Mouse (Mus musculus): ENCODE measurements at regions not wholly inside any gene's neighbourhood (a gene's known extent, or its start where the extent isn't known, plus 50 kb on each side); places are given as distances from the start of the nearest gene placed in this dataset.

DNA sequence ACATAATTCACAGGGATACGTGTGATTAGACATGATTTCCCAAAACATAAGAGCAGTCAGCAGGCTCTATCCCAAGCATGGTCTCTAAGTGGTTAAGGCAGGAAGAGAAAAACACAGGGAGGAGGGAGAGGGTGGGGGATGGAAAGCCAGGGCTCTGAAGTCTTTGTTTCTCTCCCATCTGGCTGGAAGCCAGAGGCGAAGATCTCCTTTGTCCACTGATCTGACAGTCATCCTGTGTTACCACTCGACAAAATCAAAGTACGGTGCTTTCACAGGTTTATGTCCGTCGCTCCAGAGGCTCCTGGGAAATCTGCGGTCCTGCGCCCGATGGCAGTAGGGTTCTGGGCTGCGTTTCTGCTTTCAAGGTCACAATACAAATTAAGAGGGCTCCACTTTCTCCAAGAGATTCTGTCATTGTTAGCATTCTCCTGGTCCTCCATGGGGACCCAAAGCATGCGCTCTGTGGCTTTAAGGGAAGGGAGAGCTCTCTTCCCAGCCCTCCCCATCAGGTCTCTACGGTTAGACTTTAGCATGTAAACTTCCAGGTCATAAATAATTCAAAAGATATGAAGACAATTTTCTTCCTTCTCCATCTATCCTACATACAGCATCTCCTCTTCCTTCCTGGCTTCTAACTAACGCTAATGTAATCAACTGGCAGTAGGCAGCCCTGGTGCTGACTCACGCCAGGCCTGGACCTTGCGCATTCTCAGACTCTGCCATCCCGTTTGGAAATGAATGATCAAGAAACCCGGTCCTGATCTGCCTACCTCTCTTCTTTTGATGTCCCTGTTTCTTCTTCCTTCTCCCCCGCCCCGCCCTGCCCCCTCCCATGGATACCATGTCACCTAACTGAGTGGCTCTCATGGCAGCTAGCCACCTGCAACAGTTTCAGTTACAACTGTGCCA, 102.0 kb upstream of the Klf7 start:
- Histone ChIP-seq H3K4me3 (replicated peaks) (no peak overlapping the region), H3K4me1 (replicated peaks) (peaks cover 8% of the 10 kb centered on the region), H3K36me3 (no peaks in the 10 kb centered on the region), H3K9me3 (no peaks in the 10 kb centered on the region), H3K4me2 (no peak overlapping the region), H3K9ac (replicated peaks) (no peak overlapping the region), H3K27me3 (no peaks in the 10 kb centered on the region), H3K27ac (no peak overlapping the region)
- ATAC-seq (ENCODE audit: insufficient number of reproducible peaks, insufficient read depth, low FRiP score, low TSS enrichment, low read depth), result no peak
- 80% methylated on average over 19 of the region's 19 CpGs for WGBS

DNA sequence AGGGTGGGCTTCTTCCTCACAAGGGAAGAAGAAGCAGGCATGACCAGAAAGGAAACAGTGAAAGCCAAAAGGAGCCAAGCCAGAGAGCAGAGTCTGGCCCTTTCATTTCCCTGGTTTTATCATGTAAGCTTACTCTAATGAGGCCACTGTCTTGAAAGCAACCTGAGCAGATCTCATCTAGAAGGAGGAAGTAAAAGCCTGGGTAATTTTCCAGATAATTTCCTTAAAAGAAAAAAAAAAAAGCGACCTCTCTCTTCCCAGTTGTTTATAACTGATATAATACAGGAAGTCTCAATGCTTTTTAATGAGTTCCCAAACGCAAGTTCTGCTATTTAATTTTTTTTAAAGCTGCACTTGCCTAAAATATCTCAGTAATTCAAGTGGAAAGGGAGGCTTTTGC, 100.4 kb upstream of the Klf7 start:
- Histone ChIP-seq H3K9me3 (no peaks in the 10 kb centered on the region), H3K4me1 (replicated peaks) (peaks cover 8% of the 10 kb centered on the region), H3K9ac (replicated peaks) (no peak overlapping the region), H3K4me3 (replicated peaks) (no peak overlapping the region), H3K27ac (no peak overlapping the region), H3K27me3 (no peaks in the 10 kb centered on the region), H3K36me3 (no peaks in the 10 kb centered on the region), H3K4me2 (no peak overlapping the region)
- ATAC-seq (ENCODE audit: insufficient number of reproducible peaks, insufficient read depth, low FRiP score, low TSS enrichment, low read depth), result no peak
- WGBS, result 55% methylated on average over 2 of the region's 2 CpGs

DNA sequence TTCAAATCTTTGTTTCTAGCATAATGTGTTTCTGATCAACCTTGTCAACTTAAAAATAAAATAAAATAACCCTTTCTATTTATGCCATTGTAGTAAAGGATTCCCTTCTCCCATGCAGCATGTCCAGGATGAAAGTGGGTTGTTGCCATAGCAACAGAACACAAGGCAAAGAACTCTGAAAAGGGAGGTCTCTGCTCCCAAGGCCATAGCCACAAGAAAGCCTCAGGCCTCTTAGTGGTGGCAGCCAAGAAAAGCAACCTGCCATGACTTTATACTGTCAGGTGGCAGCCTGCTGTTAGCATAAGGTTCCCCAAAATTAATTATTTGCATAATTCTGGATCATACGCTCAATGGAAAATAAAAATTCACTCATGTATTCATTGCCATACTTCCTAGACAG, 98.4 kb upstream of the Klf7 start:
- no peaks in the 10 kb centered on the region for H3K27me3 ChIP-seq
- no peak overlapping the region for H3K9ac ChIP-seq (replicated peaks)
- no peak for ATAC-seq (ENCODE audit: insufficient number of reproducible peaks, insufficient read depth, low FRiP score, low TSS enrichment, low read depth)
- H3K4me3 ChIP-seq (replicated peaks), result no peak overlapping the region
- no peak overlapping the region for H3K27ac ChIP-seq
- 94% methylated on average over 1 of the region's 1 CpGs for WGBS
- H3K4me1 ChIP-seq (replicated peaks), result no peaks in the 10 kb centered on the region
- H3K9me3 ChIP-seq, result no peaks in the 10 kb centered on the region
- no peaks in the 10 kb centered on the region for H3K36me3 ChIP-seq
- H3K4me2 ChIP-seq, result no peak overlapping the region

DNA sequence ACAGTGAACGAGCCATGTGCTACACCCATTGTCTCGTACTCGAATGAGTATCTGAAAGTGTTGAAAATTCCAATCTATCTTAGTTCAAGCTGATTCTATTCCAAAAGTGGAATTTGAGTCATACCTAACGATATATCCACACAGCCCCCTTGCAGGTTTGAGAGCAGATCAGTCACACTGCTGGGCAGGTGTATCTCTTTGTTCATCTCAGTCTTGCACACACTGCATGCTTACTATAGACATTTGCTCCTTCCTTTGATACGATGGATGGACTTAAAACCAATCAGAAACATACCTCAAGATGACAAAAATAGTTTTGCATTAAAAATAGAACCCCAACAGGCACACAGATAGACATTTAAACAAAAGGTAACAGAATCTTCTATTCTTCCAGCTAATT, 98.0 kb upstream of the Klf7 start:
- no peak overlapping the region for H3K9ac ChIP-seq (replicated peaks)
- no peaks in the 10 kb centered on the region for H3K36me3 ChIP-seq
- 85% methylated on average over 5 of the region's 5 CpGs for WGBS
- H3K9me3 ChIP-seq, result no peaks in the 10 kb centered on the region
- no peak for ATAC-seq (ENCODE audit: insufficient number of reproducible peaks, insufficient read depth, low FRiP score, low TSS enrichment, low read depth)
- H3K27me3 ChIP-seq, result no peaks in the 10 kb centered on the region
- H3K4me2 ChIP-seq, result no peak overlapping the region
- no peaks in the 10 kb centered on the region for H3K4me1 ChIP-seq (replicated peaks)
- H3K27ac ChIP-seq, result no peak overlapping the region
- H3K4me3 ChIP-seq (replicated peaks), result no peak overlapping the region

DNA sequence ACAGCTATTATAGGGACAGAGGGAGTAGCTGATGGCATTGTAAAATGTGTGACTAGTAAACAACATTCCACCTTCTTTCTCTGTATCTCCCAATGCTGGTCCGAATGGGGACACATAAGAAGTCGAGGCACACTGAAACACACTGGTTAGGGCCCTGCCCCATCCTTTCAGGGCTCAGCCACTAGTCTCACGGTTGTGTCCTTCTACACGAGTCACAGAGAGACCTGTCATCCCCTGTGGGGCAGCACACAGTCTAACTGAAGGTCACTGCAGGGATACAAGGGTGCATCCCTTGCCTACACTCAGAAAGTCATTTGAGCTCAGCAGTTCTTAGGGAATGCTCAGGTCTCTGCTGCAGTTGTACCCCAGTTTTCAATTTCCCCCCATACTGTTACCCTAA, 93.6 kb upstream of the Klf7 start:
- H3K9me3 ChIP-seq, result no peaks in the 10 kb centered on the region
- ATAC-seq (ENCODE audit: insufficient number of reproducible peaks, insufficient read depth, low FRiP score, low TSS enrichment, low read depth), result no peak
- no peaks in the 10 kb centered on the region for H3K27me3 ChIP-seq
- no peak overlapping the region for H3K4me3 ChIP-seq (replicated peaks)
- no peak overlapping the region for H3K9ac ChIP-seq (replicated peaks)
- H3K4me2 ChIP-seq, result no peak overlapping the region
- WGBS, result 74% methylated on average over 4 of the region's 4 CpGs
- H3K4me1 ChIP-seq (replicated peaks), result peaks cover 8% of the 10 kb centered on the region
- H3K36me3 ChIP-seq, result no peaks in the 10 kb centered on the region
- no peak overlapping the region for H3K27ac ChIP-seq

DNA sequence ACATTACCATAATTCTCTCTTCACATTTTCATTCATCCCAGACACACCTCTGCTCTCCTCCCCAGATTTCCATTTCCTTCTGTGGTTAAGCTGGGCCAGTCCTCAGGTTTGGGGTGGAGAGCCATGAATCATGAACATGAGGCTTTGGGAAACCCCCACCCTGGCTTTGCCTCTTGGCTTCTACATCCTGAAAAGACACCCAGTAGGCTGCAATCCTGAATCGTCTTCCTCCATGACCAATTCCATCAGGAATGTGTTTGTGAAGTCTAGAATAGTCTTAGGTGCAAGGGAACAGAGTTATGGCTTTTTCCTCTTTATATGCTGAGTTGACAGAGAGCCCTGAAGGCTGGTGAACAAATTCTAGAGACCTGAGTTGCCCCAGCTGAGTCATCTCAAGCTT, 87.0 kb upstream of the Klf7 start:
- Histone ChIP-seq H3K4me3 (replicated peaks) (no peak overlapping the region), H3K27ac (no peak overlapping the region), H3K4me2 (no peak overlapping the region), H3K4me1 (replicated peaks) (peaks cover 3% of the 10 kb centered on the region), H3K36me3 (no peaks in the 10 kb centered on the region), H3K9ac (replicated peaks) (no peak overlapping the region), H3K9me3 (peaks cover 7% of the 10 kb centered on the region; the same call in 1 of the 2 replicates), H3K27me3 (no peaks in the 10 kb centered on the region)
- no peak for ATAC-seq (ENCODE audit: insufficient number of reproducible peaks, insufficient read depth, low FRiP score, low TSS enrichment, low read depth)
- WGBS, result 78% methylated on average over 1 of the region's 1 CpGs

DNA sequence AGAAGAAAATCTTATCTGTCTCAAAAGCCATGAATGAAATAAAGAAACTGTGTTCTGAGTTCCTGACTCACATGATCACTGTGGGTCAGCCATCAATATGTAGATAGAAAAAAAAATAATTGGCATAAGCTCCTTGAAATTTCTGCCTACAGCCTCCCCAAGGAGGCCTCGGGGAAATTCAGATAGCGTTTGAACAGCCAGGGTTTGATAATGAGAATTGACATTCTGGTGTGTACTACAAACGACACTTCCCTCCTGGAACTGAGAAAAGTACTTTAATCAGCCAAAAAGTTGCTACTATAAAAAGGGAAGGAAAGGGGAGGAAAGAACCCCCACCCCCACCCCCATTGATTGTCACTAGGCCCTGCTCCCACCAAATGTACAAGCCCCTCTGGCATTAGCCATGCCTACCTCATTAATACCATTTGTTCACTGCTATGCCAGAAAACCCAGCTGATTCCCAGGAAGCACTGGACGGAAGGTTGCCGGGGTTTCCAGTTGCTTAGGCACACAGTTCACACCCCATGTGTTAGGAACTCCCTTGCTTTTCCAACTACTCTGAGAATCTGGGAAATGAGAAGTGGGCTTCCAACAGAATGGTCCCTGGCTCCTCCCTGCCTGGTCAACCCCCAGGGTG, 78.4 kb upstream of the Klf7 start:
- WGBS, result 24% methylated on average over 5 of the region's 5 CpGs

DNA sequence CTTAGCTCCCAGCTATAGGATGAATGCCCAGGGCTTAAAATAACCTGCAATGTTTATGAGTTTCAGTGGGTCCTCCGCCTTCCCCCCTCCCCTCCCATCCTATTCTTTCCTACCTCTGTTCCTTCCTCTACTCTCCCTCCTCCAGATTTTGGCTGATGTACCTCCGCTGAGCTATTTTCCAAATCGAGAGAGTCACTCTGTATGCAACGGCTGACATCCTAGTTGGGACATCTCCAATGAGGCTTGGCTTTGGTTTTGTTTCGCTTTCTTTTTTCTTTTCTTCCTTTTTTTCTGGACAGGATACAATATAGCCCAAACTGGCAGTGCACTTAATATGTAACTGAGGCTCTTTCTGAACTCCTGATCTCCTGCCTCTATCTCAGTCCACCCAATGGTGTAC, 76.7 kb upstream of the Klf7 start:
- Histone ChIP-seq H3K4me3 (replicated peaks) (no peak overlapping the region), H3K36me3 (no peaks in the 10 kb centered on the region), H3K4me2 (no peak overlapping the region), H3K9ac (replicated peaks) (no peak overlapping the region), H3K4me1 (replicated peaks) (peaks cover 9% of the 10 kb centered on the region), H3K27me3 (no peaks in the 10 kb centered on the region), H3K27ac (no peak overlapping the region), H3K9me3 (no peaks in the 10 kb centered on the region)
- 90% methylated on average over 5 of the region's 5 CpGs for WGBS
- no peak for ATAC-seq (ENCODE audit: insufficient number of reproducible peaks, insufficient read depth, low FRiP score, low TSS enrichment, low read depth)

More for the DNA sequence above, 78.4 kb upstream of the Klf7 start:
- no peaks in the 10 kb centered on the region for H3K27me3 ChIP-seq
- H3K9me3 ChIP-seq, result peaks cover 7% of the 10 kb centered on the region; the same call in 1 of the 2 replicates
- no peak overlapping the region for H3K27ac ChIP-seq
- H3K4me1 ChIP-seq (replicated peaks), result peaks cover 9% of the 10 kb centered on the region
- no peak overlapping the region for H3K4me2 ChIP-seq
- H3K9ac ChIP-seq (replicated peaks), result no peak overlapping the region
- no peaks in the 10 kb centered on the region for H3K36me3 ChIP-seq
- ATAC-seq (ENCODE audit: insufficient number of reproducible peaks, insufficient read depth, low FRiP score, low TSS enrichment, low read depth), result no peak
- H3K4me3 ChIP-seq (replicated peaks), result no peak overlapping the region

DNA sequence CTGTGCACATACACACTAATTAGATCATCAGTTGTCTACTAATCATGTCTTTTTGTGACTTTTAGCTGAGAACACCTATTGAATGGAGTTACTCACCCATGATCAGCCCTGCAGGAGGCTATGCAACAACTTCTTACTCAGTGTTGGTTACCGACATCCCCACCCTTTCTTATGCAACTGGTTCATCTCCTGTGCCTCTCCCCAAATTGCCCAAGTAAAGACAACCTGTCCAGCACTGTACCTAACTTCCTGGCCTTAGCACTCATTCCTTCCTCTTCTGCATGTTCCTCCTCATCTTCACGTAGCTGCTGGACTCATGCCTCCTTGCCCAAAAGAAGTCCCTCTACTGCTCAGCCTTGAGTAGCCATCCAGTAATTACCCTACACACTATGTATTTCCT, 76.2 kb upstream of the Klf7 start:
- Histone ChIP-seq H3K36me3 (no peaks in the 10 kb centered on the region), H3K4me1 (replicated peaks) (peaks cover 9% of the 10 kb centered on the region), H3K27me3 (no peaks in the 10 kb centered on the region), H3K4me3 (replicated peaks) (no peak overlapping the region), H3K9me3 (no peaks in the 10 kb centered on the region), H3K9ac (replicated peaks) (no peak overlapping the region), H3K4me2 (no peak overlapping the region), H3K27ac (no peak overlapping the region)
- no peak for ATAC-seq (ENCODE audit: insufficient number of reproducible peaks, insufficient read depth, low FRiP score, low TSS enrichment, low read depth)
- 87% methylated on average over 2 of the region's 2 CpGs for WGBS

DNA sequence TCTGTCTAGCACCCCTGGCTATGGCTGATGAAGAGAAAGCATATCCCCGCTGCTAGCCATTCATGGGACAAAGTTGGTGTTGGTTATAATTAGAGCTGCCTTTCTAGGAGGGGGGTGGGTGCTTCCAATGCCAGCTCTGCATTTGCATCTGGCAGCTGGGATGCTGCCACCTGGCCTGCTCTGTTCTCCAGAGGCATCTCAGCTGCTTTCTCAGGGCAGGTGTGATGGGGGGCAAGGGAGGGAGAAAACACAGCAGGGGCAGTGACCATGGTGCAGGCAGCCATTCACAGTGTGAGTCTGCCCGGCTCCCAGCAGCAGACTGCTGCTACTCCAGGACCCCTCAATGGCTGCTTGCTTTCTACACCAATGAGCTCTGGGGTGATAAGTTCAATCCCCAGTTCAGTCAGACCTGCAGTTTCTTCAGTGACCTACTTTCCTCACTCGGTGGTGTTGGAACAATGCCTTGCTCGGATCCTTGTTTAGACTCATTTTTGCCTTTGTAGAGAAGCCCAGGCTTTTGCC, 73.9 kb upstream of the Klf7 start:
- Histone ChIP-seq H3K36me3 (no peaks in the 10 kb centered on the region), H3K9me3 (no peaks in the 10 kb centered on the region), H3K4me3 (replicated peaks) (no peak overlapping the region), H3K4me2 (no peak overlapping the region), H3K9ac (replicated peaks) (no peak overlapping the region), H3K27me3 (no peaks in the 10 kb centered on the region), H3K27ac (no peak overlapping the region), H3K4me1 (replicated peaks) (peaks cover 17% of the 10 kb centered on the region)
- WGBS, result 27% methylated on average over 4 of the region's 4 CpGs
- no peak for ATAC-seq (ENCODE audit: insufficient number of reproducible peaks, insufficient read depth, low FRiP score, low TSS enrichment, low read depth)

DNA sequence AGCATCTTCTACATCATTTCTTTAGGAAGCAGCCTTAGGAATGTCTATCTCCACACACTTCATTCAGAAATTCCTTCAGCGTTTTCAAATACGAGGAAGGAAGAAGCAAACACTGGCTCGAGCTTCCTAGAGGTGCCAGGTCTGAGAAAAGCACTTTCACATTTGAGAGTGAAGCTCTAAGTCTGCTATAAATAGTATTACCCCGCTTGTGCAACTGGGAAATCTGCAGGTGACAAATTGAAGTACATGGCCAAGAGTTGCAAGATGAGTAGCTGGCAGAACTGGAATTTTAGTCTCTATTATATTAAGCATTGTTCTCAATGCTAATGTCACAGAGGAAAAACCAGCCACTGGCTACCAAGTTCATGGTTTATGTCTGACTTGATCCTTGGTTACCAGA, 73.2 kb upstream of the Klf7 start:
- no peaks in the 10 kb centered on the region for H3K9me3 ChIP-seq
- H3K36me3 ChIP-seq, result no peaks in the 10 kb centered on the region
- H3K27ac ChIP-seq, result no peak overlapping the region
- H3K4me2 ChIP-seq, result no peak overlapping the region
- H3K9ac ChIP-seq (replicated peaks), result no peak overlapping the region
- ATAC-seq (ENCODE audit: insufficient number of reproducible peaks, insufficient read depth, low FRiP score, low TSS enrichment, low read depth), result no peak
- peaks cover 12% of the 10 kb centered on the region for H3K4me1 ChIP-seq (replicated peaks)
- H3K27me3 ChIP-seq, result no peaks in the 10 kb centered on the region
- no peak overlapping the region for H3K4me3 ChIP-seq (replicated peaks)
- WGBS, result 77% methylated on average over 4 of the region's 4 CpGs

All from limb, embryonic 12.5 days (tissue).